Mouse (Mus musculus) spleen, adult 2 months (tissue): Measurements from ENCODE around the gene Frem2.

Experiments used
- CTCF ChIP-seq: fragments of 200-500 bp; IDR thresholded peaks from 2 replicates; pipeline ENCODE4 v1.5.1; 2011; ENCODE audit warnings: mild to moderate bottlenecking, inconsistent platforms; ENCODE audit not compliant: insufficient read depth, insufficient read length, insufficient replicate concordance; ENCODE audit errors: extremely low read depth
- POLR2A ChIP-seq: fragments of 200-500 bp; IDR thresholded peaks from 2 replicates; pipeline ENCODE4 v1.6.1; 2011; ENCODE audit warnings: low read depth, low read length, inconsistent platforms

- TF ChIP-seq CTCF (no peak), POLR2A (no peak)
Observed at GRCm38 (mm10) chr3:53649425-53649824, 7.7 kb downstream of the Frem2 start.
